Mouse (Mus musculus) midbrain, postnatal 0 days (tissue): ENCODE measurements around the gene Tardbp. TPM values are rescaled to one million over a fixed set of nuclear protein-coding genes. Genes with fewer than 3 reads are reported as not detected.
A peak's percentile ranks its signal among the peaks of the same experiment; 100 is the strongest.

ENCODE experiments used
- ATAC-seq: fragments of 200-750 bp; cut with Nextera tagmentation; 2 replicates; pipeline ENCODE4 v1.8.0; 2017; ENCODE audit warnings: moderate number of reproducible peaks, mild to moderate bottlenecking, moderate TSS enrichment, moderate library complexity; ENCODE audit not compliant: low FRiP score
- DNase-seq: peaks from one replicate; pipeline ENCODE4 v3.0.0-alpha.2; 2015; ENCODE audit warnings: low spot score
- H3K27ac ChIP-seq: fragments of 300-500 bp; sonication (generic); 2 replicates; pipeline ENCODE4 v1.5.1; 2014; ENCODE audit warnings: low read depth, mild to moderate bottlenecking, low read length, mixed read lengths
- H3K27me3 ChIP-seq: fragments of 300-500 bp; sonication (generic); 2 replicates; pipeline ENCODE4 v1.6.1; 2014; ENCODE audit warnings: low read length, control low read depth, mixed read lengths; ENCODE audit not compliant: insufficient read depth
- H3K36me3 ChIP-seq: fragments of 300-500 bp; sonication (generic); 2 replicates; pipeline ENCODE4 v1.6.1; 2014; ENCODE audit warnings: low read length, control low read depth, mixed read lengths; ENCODE audit not compliant: insufficient read depth
- H3K4me1 ChIP-seq: fragments of 300-500 bp; sonication (generic); 2 replicates; pipeline ENCODE4 v1.6.1; 2014; ENCODE audit warnings: mild to moderate bottlenecking, control low read depth, antibody characterized with exemption, low read length, mixed read lengths; ENCODE audit not compliant: insufficient read depth
- H3K4me2 ChIP-seq: fragments of 300-500 bp; sonication (generic); 2 replicates; pipeline ENCODE4 v1.6.1; 2014; ENCODE audit warnings: low read depth, mild to moderate bottlenecking, low read length, mixed read lengths; ENCODE audit not compliant: poor library complexity, severe bottlenecking
- H3K4me3 ChIP-seq: fragments of 300-500 bp; sonication (generic); 2 replicates; pipeline ENCODE4 v1.5.1; 2014; ENCODE audit warnings: low read depth, mild to moderate bottlenecking, low read length, moderate library complexity
- H3K9ac ChIP-seq: fragments of 300-500 bp; sonication (generic); replicated peaks from 2 replicates; pipeline ENCODE4 v1.6.1; 2014; ENCODE audit warnings: mild to moderate bottlenecking, low read length, moderate library complexity, mixed read lengths; ENCODE audit not compliant: poor library complexity, severe bottlenecking
- H3K9me3 ChIP-seq: fragments of 300-500 bp; sonication (generic); 2 replicates; pipeline ENCODE4 v1.6.1; 2016; ENCODE audit warnings: low read length, control low read depth
- CTCF ChIP-seq: IDR thresholded peaks from 2 replicates; pipeline ENCODE4 v1.5.1; 2016; ENCODE audit warnings: antibody characterized with exemption, mild to moderate bottlenecking
- WGBS: fragments of 180-500 bp; shearing (Covaris S2); extraction: QIAGEN DNeasy Blood & Tissue Kit; methylation state at CpG from one replicate; pipeline ENCODE4 v1.1.7; 2014; 5-methylcytosine and 5-hydroxymethylcytosine counted together
- polyA plus RNA-seq: library from polyadenylated mRNA; unstranded; fragments of >200 nt; fragmentation: Nextera tagmentation; extraction: Ambion mirVana; gene quantifications from 2 replicates; pipeline ENCODE4 v1.2.1, GENCODE M21; 2015
- total RNA-seq: library from RNA; depleted of rRNA; stranded (reverse); fragments of >200 nt; gene quantifications from 2 replicates; pipeline ENCODE4 v1.2.3, GENCODE M21; 2014

Tardbp gene
- total and polyA plus RNA-seq, 2 experiments from 2014 or later, result 94.6 to 98.7 TPM

- peak; percentile 86 for TF ChIP-seq CTCF
- H3K36me3 ChIP-seq, result peaks cover 7% of the 10 kb centered on the region; the same call in 1 of the 2 replicates
- no peak for ATAC-seq
These were observed 19.1 kb downstream of the Tardbp start for GRCm38 (mm10) chr4:148607758-148608157.

GRCm38 (mm10) chr4:148604541-148605165 lies 22.2 kb downstream of the Tardbp start:
- no peak overlapping the region for H3K4me3 ChIP-seq
- 89% methylated on average over 3 of the region's 3 CpGs for WGBS
- TF ChIP-seq CTCF, result peak; percentile 72
- no peaks in the 10 kb centered on the region for H3K4me1 ChIP-seq
- no peak overlapping the region for H3K9ac ChIP-seq
- H3K36me3 ChIP-seq, result peaks cover 1% of the 10 kb centered on the region; the same call in 1 of the 2 replicates
- H3K27ac ChIP-seq, result no peak overlapping the region
- DNase-seq, result peak; percentile 52
- no peaks in the 10 kb centered on the region for H3K27me3 ChIP-seq
- no peaks in the 10 kb centered on the region for H3K9me3 ChIP-seq
- no peak overlapping the region for H3K4me2 ChIP-seq
- peak; percentile 35; the same call in 1 of the 2 replicates for ATAC-seq

More at GRCm38 (mm10) chr4:148607758-148608157, 19.1 kb downstream of the Tardbp start:
- peak; percentile 59 for DNase-seq
- Histone ChIP-seq H3K9ac (no peak overlapping the region), H3K27me3 (no peaks in the 10 kb centered on the region), H3K4me3 (no peak overlapping the region), H3K27ac (no peak overlapping the region), H3K4me1 (no peaks in the 10 kb centered on the region), H3K9me3 (no peaks in the 10 kb centered on the region), H3K4me2 (no peak overlapping the region)
- 24% methylated on average over 5 of the region's 5 CpGs for WGBS

- no peak overlapping the region for H3K9ac ChIP-seq
- H3K27me3 ChIP-seq, result no peaks in the 10 kb centered on the region
- no peaks in the 10 kb centered on the region for H3K9me3 ChIP-seq
- no peak overlapping the region for H3K27ac ChIP-seq
- WGBS, result 82% methylated on average over 7 of the region's 7 CpGs
- ATAC-seq, result no peak
- H3K4me1 ChIP-seq, result no peaks in the 10 kb centered on the region
- no peak overlapping the region for H3K4me3 ChIP-seq
- H3K36me3 ChIP-seq, result no peaks in the 10 kb centered on the region
- no peak for DNase-seq
- H3K4me2 ChIP-seq, result no peak overlapping the region
- TF ChIP-seq CTCF, result no peak
These were observed 22.7 kb downstream of the Tardbp start for GRCm38 (mm10) chr4:148604141-148604540.

GRCm38 (mm10) chr4:148603376-148604139 lies 23.3 kb downstream of the Tardbp start:
- no peaks in the 10 kb centered on the region for H3K9me3 ChIP-seq
- TF ChIP-seq CTCF, result no peak
- DNase-seq, result no peak
- H3K4me2 ChIP-seq, result no peak overlapping the region
- H3K36me3 ChIP-seq, result no peaks in the 10 kb centered on the region
- 70% methylated on average over 10 of the region's 10 CpGs for WGBS
- H3K9ac ChIP-seq, result no peak overlapping the region
- no peak overlapping the region for H3K27ac ChIP-seq
- H3K27me3 ChIP-seq, result no peaks in the 10 kb centered on the region
- H3K4me3 ChIP-seq, result no peak overlapping the region
- H3K4me1 ChIP-seq, result no peaks in the 10 kb centered on the region
- no peak for ATAC-seq

- Histone ChIP-seq H3K4me1 (no peaks in the 10 kb centered on the region), H3K4me2 (no peak within 1 kb of the TSS), H3K36me3 (no peaks in the 10 kb centered on the region), H3K4me3 (no peak within 1 kb of the TSS), H3K27ac (no peak within 1 kb of the TSS), H3K27me3 (no peaks in the 10 kb centered on the region), H3K9ac (no peak within 1 kb of the TSS), H3K9me3 (no peaks in the 10 kb centered on the region)
- no peak for ATAC-seq
- no peak for TF ChIP-seq CTCF
- 92% methylated on average over 14 of the region's 14 CpGs for WGBS
- DNase-seq, result no peak
These were observed 24.3 kb downstream of the Tardbp start, which contains the start of gene Masp2 for GRCm38 (mm10) chr4:148602357-148603120. TSS of gene Masp2 (plus strand) at chr4:148602554.
